In the genomic region with DNA sequence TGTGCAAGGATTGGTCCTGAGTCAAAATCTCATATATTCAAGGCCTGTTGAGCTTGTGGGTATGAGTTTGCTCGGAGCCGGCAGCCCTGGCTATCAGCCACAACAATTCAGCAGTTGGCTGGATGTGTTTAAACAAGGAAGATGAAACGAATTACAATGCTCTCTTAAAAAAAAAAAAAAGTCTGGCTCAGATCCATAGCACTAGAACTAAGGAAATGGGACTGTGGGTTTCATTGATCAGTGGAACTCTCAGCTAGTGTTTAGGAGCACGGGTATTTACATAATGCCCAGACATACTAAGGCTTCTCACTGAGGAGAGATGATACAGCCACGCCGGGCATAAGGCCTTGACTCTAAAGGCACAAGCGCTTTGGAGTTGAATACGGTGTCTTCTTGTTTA, we compare ENCODE assay signal across 15 mouse cellular contexts. TPM values are rescaled to one million over a fixed set of nuclear protein-coding genes. Genes with fewer than 3 reads are reported as not detected.
DNase-seq lines count a peak whose midpoint lies in the region; ATAC-seq lines count a peak whose summit lies in the region.
"Had no signal": no experiment of that assay in that cellular context is flagged by ENCODE, and none has a peak within 500 bp of the region (broad histone marks: within the 10 kb centered on the region; RNA-seq: fewer than 3 reads in every experiment).

No protein-coding gene starts in this region.

- H3K4me2 ChIP-seq in hindbrain, embryonic 16.5 days (ENCODE audit: low read length), result peak overlapping the region; percentile 5; the same call in 1 of the 2 replicates
- no peak overlapping the region for H3K4me2 ChIP-seq in hindbrain, embryonic 12.5 days (replicated peaks)
- H3K4me2 ChIP-seq in midbrain, embryonic 16.5 days (ENCODE audit: low read length), result no peak overlapping the region
- no peak overlapping the region for H3K4me2 ChIP-seq in midbrain, embryonic 13.5 days (replicated peaks)
- H3K4me2 ChIP-seq in kidney, embryonic 15.5 days, result no peak overlapping the region
- H3K4me2 ChIP-seq: liver, embryonic 15.5 days; neural tube, embryonic 13.5 days; stomach, embryonic 15.5 days had no signal

- peak; percentile 15 for DNase-seq in adrenal gland, postnatal 25 days
- no peak for DNase-seq in adrenal gland, postnatal 10 days
- peak; percentile 46 to 57 for DNase-seq in cerebellum, postnatal 25 days
- DNase-seq: gastrocnemius, postnatal 36 days; kidney, postnatal 10 days; right cerebral cortex, postnatal 14 days; thymus, postnatal 25 days had no signal

- H3K27ac ChIP-seq in hindbrain, embryonic 16.5 days (ENCODE audit: low read depth, low read length), result peak overlapping the region; percentile 11; the same call in 1 of the 2 replicates
- no peak overlapping the region for H3K27ac ChIP-seq in hindbrain, embryonic 12.5 days
- no peak overlapping the region for H3K27ac ChIP-seq in midbrain, embryonic 16.5 days (ENCODE audit: low read length)
- H3K27ac ChIP-seq in midbrain, embryonic 13.5 days, result no peak overlapping the region; the same call in 1 of the 2 replicates
- no peak overlapping the region for H3K27ac ChIP-seq in kidney, embryonic 15.5 days
- H3K27ac ChIP-seq: liver, embryonic 15.5 days; neural tube, embryonic 13.5 days; stomach, embryonic 15.5 days had no signal

- H3K9ac ChIP-seq in hindbrain, embryonic 16.5 days (ENCODE audit: low read depth, low read length), result no peak overlapping the region
- no peak overlapping the region for H3K9ac ChIP-seq in hindbrain, embryonic 12.5 days
- H3K9ac ChIP-seq in midbrain, embryonic 16.5 days (ENCODE audit: low read depth, low read length), result no peak overlapping the region
- H3K9ac ChIP-seq in midbrain, embryonic 13.5 days (replicated peaks), result no peak overlapping the region
- no peak overlapping the region for H3K9ac ChIP-seq in kidney, embryonic 15.5 days
- H3K9ac ChIP-seq: liver, embryonic 15.5 days; neural tube, embryonic 13.5 days; stomach, embryonic 15.5 days had no signal

- H3K27me3 ChIP-seq in hindbrain, embryonic 16.5 days (replicated peaks; ENCODE audit: control insufficient read depth, insufficient read depth, low read length), result no peaks in the 10 kb centered on the region
- no peaks in the 10 kb centered on the region for H3K27me3 ChIP-seq in hindbrain, embryonic 12.5 days
- no peaks in the 10 kb centered on the region for H3K27me3 ChIP-seq in midbrain, embryonic 16.5 days (ENCODE audit: control insufficient read depth, insufficient read depth, low read depth, low read length)
- H3K27me3 ChIP-seq in midbrain, embryonic 13.5 days, result no peaks in the 10 kb centered on the region
- no peaks in the 10 kb centered on the region for H3K27me3 ChIP-seq in kidney, embryonic 15.5 days
- H3K27me3 ChIP-seq: liver, embryonic 15.5 days; neural tube, embryonic 13.5 days; stomach, embryonic 15.5 days had no signal

- peaks cover 4% of the 10 kb centered on the region for H3K4me1 ChIP-seq in hindbrain, embryonic 16.5 days (ENCODE audit: control insufficient read depth, insufficient read depth, low read depth, low read length)
- peaks cover 8% of the 10 kb centered on the region; the same call in 1 of the 2 replicates for H3K4me1 ChIP-seq in hindbrain, embryonic 12.5 days
- peaks cover 2% of the 10 kb centered on the region; the same call in 1 of the 2 replicates for H3K4me1 ChIP-seq in midbrain, embryonic 16.5 days (ENCODE audit: control insufficient read depth, insufficient read depth, low read length)
- H3K4me1 ChIP-seq in midbrain, embryonic 13.5 days (replicated peaks), result peaks cover 16% of the 10 kb centered on the region
- no peaks in the 10 kb centered on the region for H3K4me1 ChIP-seq in kidney, embryonic 15.5 days
- H3K4me1 ChIP-seq: liver, embryonic 15.5 days; stomach, embryonic 15.5 days had no signal

- ATAC-seq in hindbrain, embryonic 16.5 days, result no peak
- no peak for ATAC-seq in hindbrain, embryonic 12.5 days (ENCODE audit: low FRiP score)
- peak; percentile 50; the same call in 1 of the 2 replicates for ATAC-seq in midbrain, embryonic 16.5 days
- no peak; the same call in 1 of the 2 replicates for ATAC-seq in midbrain, embryonic 13.5 days
- ATAC-seq in kidney, embryonic 15.5 days (replicated peaks; ENCODE audit: low FRiP score), result no peak

- 38% methylated on average over 8 of the region's 8 CpGs for WGBS in hindbrain, embryonic 16.5 days
- 70% methylated on average over 8 of the region's 8 CpGs for WGBS in hindbrain, embryonic 12.5 days
- 33% methylated on average over 8 of the region's 8 CpGs for WGBS in midbrain, embryonic 16.5 days
- WGBS in midbrain, embryonic 13.5 days, result 56% methylated on average over 8 of the region's 8 CpGs
- 75% methylated on average over 8 of the region's 8 CpGs for WGBS in kidney, embryonic 15.5 days

- H3K4me3 ChIP-seq in hindbrain, embryonic 16.5 days (ENCODE audit: low read length), result no peak overlapping the region
- H3K4me3 ChIP-seq in hindbrain, embryonic 12.5 days, result no peak overlapping the region
- no peak overlapping the region for H3K4me3 ChIP-seq in midbrain, embryonic 16.5 days (ENCODE audit: low read depth, low read length)
- no peak overlapping the region for H3K4me3 ChIP-seq in midbrain, embryonic 13.5 days (replicated peaks)
- no peak overlapping the region for H3K4me3 ChIP-seq in kidney, embryonic 15.5 days (replicated peaks)
- H3K4me3 ChIP-seq: liver, embryonic 15.5 days; neural tube, embryonic 13.5 days; stomach, embryonic 15.5 days had no signal

- H3K9me3 ChIP-seq in hindbrain, embryonic 16.5 days (ENCODE audit: control insufficient read depth, low read length), result no peaks in the 10 kb centered on the region
- no peaks in the 10 kb centered on the region for H3K9me3 ChIP-seq in hindbrain, embryonic 12.5 days (replicated peaks)
- H3K9me3 ChIP-seq in midbrain, embryonic 16.5 days (replicated peaks; ENCODE audit: control insufficient read depth, low read length, poor library complexity, severe bottlenecking), result no peaks in the 10 kb centered on the region
- no peaks in the 10 kb centered on the region for H3K9me3 ChIP-seq in midbrain, embryonic 13.5 days
- H3K9me3 ChIP-seq in kidney, embryonic 15.5 days (replicated peaks), result no peaks in the 10 kb centered on the region
- H3K9me3 ChIP-seq: liver, embryonic 15.5 days; neural tube, embryonic 13.5 days; stomach, embryonic 15.5 days had no signal

- H3K36me3 ChIP-seq in hindbrain, embryonic 16.5 days (ENCODE audit: control insufficient read depth, insufficient read depth, low read length), result no peaks in the 10 kb centered on the region
- H3K36me3 ChIP-seq in hindbrain, embryonic 12.5 days, result no peaks in the 10 kb centered on the region
- H3K36me3 ChIP-seq in midbrain, embryonic 16.5 days (ENCODE audit: control insufficient read depth, insufficient read depth, low read length), result no peaks in the 10 kb centered on the region
- H3K36me3 ChIP-seq in midbrain, embryonic 13.5 days, result no peaks in the 10 kb centered on the region
- H3K36me3 ChIP-seq in kidney, embryonic 15.5 days, result no peaks in the 10 kb centered on the region
- H3K36me3 ChIP-seq: liver, embryonic 15.5 days; neural tube, embryonic 13.5 days; stomach, embryonic 15.5 days had no signal

RNA-seq across cellular contexts. Expression of a gene that starts 32.6 kb away (rescaled TPM):
- 0.12 and 0.38 TPM in 2 replicates for total RNA-seq in adrenal gland, postnatal 25 days (2021)
- not detected for total RNA-seq in adrenal gland, postnatal 10 days (2021)
- 0.14 and 0.29 TPM in 2 replicates for polyA plus RNA-seq in hindbrain, embryonic 16.5 days (2015; fragmentation: Nextera tagmentation; extraction: Ambion mirVana)
- 0.12 and 0.21 TPM in 2 replicates for polyA plus RNA-seq in hindbrain, embryonic 12.5 days (2016; fragmentation: Nextera tagmentation; extraction: Ambion mirVana)
- polyA plus RNA-seq in midbrain, embryonic 16.5 days (2015; fragmentation: Nextera tagmentation; extraction: Ambion mirVana), result 0.16 and 0.34 TPM in 2 replicates
- polyA plus RNA-seq in midbrain, embryonic 13.5 days (2015; fragmentation: Nextera tagmentation; extraction: Ambion mirVana), result 0.08 TPM in 1 of 2 replicates, not detected in the other
- 2.7 and 2.8 TPM in 2 replicates for polyA plus RNA-seq in kidney, embryonic 15.5 days (2015; fragmentation: Nextera tagmentation; extraction: Ambion mirVana)
